In the genomic region with DNA sequence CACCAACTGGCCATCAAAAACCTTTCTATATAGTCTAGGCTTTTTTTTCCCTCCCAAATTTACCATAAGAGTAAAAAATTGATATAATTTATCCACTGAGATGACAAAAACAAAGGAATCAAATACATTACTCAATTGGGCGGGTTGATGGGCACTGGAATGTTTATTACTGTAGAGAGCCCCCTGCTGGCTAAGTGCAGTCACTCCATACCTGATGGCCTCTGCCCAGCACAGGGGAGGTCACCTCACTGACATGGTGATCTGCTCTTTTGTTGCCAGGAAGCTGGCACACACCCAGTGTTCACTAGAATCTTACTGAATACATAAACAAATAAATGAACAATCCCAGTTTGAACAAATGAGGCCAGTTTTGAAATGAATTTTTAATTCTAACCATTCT, we compare ENCODE assay signal across 8 mouse cellular contexts. TPM values are rescaled to one million over a fixed set of nuclear protein-coding genes. Genes with fewer than 3 reads are reported as not detected.
A peak's percentile ranks its signal among the peaks of the same experiment; 100 is the strongest.
DNase-seq lines count a peak whose midpoint lies in the region; ATAC-seq and TF ChIP-seq lines count a peak whose summit lies in the region.

No protein-coding gene starts in this region.

- no peaks in the 10 kb centered on the region for H3K36me3 ChIP-seq in kidney, adult 2 months (ENCODE audit: control insufficient read depth, insufficient read depth, low read length)
- no peaks in the 10 kb centered on the region for H3K36me3 ChIP-seq in kidney, embryonic 16.5 days (ENCODE audit: insufficient read depth, low read length)
- no peaks in the 10 kb centered on the region for H3K36me3 ChIP-seq in G1E (replicated peaks)
- H3K36me3 ChIP-seq in hindbrain, postnatal 0 days (ENCODE audit: insufficient read depth, low read length), result no peaks in the 10 kb centered on the region
- no peaks in the 10 kb centered on the region for H3K36me3 ChIP-seq in lung, postnatal 0 days (ENCODE audit: insufficient read depth, low read length)

- H3K27me3 ChIP-seq in kidney, adult 2 months (replicated peaks; ENCODE audit: control insufficient read depth, insufficient read depth, low read length), result no peaks in the 10 kb centered on the region
- H3K27me3 ChIP-seq in kidney, embryonic 16.5 days (ENCODE audit: insufficient read depth, low read length), result no peaks in the 10 kb centered on the region
- H3K27me3 ChIP-seq in G1E (ENCODE audit: insufficient read depth, low read length), result peaks cover 14% of the 10 kb centered on the region
- H3K27me3 ChIP-seq in cerebellum, adult 2 months (ENCODE audit: control insufficient read depth, insufficient read depth, low read length), result no peaks in the 10 kb centered on the region
- no peaks in the 10 kb centered on the region for H3K27me3 ChIP-seq in hindbrain, postnatal 0 days (ENCODE audit: insufficient read depth, low read length)
- H3K27me3 ChIP-seq in lung, postnatal 0 days (replicated peaks; ENCODE audit: insufficient read depth, low read length), result no peaks in the 10 kb centered on the region

- no peak for ATAC-seq in kidney, embryonic 16.5 days (ENCODE audit: low FRiP score, low TSS enrichment)
- no peak for ATAC-seq in G1E (ENCODE audit: extremely low read depth, insufficient number of reproducible peaks, low FRiP score, poor library complexity, severe bottlenecking)
- ATAC-seq in hindbrain, postnatal 0 days, result no peak
- ATAC-seq in lung, postnatal 0 days, result peak; percentile 49

- TF ChIP-seq CTCF in kidney, adult 2 months (conservative IDR thresholded peaks at IDR 0.05; ENCODE audit: insufficient read depth, insufficient read length, low read depth, low read length), result peak; percentile 66
- TF ChIP-seq CTCF in G1E (IDR thresholded peaks at IDR 0.05; ENCODE audit: low read depth, low read length), result peak; percentile 56; the same call in 1 of the 2 replicates
- TF ChIP-seq CTCF in cerebellum, adult 2 months (IDR thresholded peaks at IDR 0.05; ENCODE audit: borderline replicate concordance, insufficient read depth, low read depth, low read length), result peak; percentile 45; the same call in 1 of the 2 replicates
- peak; percentile 56 for TF ChIP-seq CTCF in hindbrain, postnatal 0 days (IDR thresholded peaks at IDR 0.05; ENCODE audit: low read depth)
- TF ChIP-seq CTCF in lung, postnatal 0 days (IDR thresholded peaks at IDR 0.05), result peak; percentile 76

- WGBS in kidney, adult 2 months, result 42% methylated on average over 1 of the region's 1 CpGs
- whole genome bisulfite sequencing in kidney, embryonic 16.5 days, result 43% methylated on average over 1 of the region's 1 CpGs
- 36% methylated on average over 1 of the region's 1 CpGs for WGBS in cerebellum, adult 2 months
- 27% methylated on average over 1 of the region's 1 CpGs for WGBS in hindbrain, postnatal 0 days
- WGBS in lung, postnatal 0 days, result 20% methylated on average over 1 of the region's 1 CpGs

- peak; percentile 57 for DNase-seq in kidney, adult 2 months
- DNase-seq in G1E (ENCODE audit: low spot score), result peak; percentile 34
- DNase-seq in cerebellum, adult 2 months, result peak; percentile 18 to 21
- DNase-seq in hindbrain, postnatal 0 days (ENCODE audit: low spot score), result peak; percentile 50
- peak; percentile 79 for DNase-seq in lung, postnatal 0 days (ENCODE audit: low spot score)
- peak; percentile 64 for DNase-seq in thymus, postnatal 14 days
- DNase-seq in yolk sac, embryonic 10.5 days (ENCODE audit: low spot score), result no peak

- TF ChIP-seq POLR2A in kidney, adult 2 months (IDR thresholded peaks at IDR 0.05; ENCODE audit: low read depth, low read length), result no peak
- TF ChIP-seq POLR2A in cerebellum, adult 2 months (IDR thresholded peaks at IDR 0.05; ENCODE audit: borderline replicate concordance, insufficient read depth, low read length), result no peak

- H3K9ac ChIP-seq in kidney, embryonic 16.5 days (replicated peaks; ENCODE audit: low read length), result no peak overlapping the region
- no peak overlapping the region for H3K9ac ChIP-seq in hindbrain, postnatal 0 days (replicated peaks; ENCODE audit: low read length)
- H3K9ac ChIP-seq in lung, postnatal 0 days (replicated peaks; ENCODE audit: low read depth), result no peak overlapping the region

- no peak overlapping the region for H3K27ac ChIP-seq in kidney, adult 2 months (ENCODE audit: insufficient read depth, low read depth, low read length)
- H3K27ac ChIP-seq in kidney, embryonic 16.5 days (ENCODE audit: low read length), result no peak overlapping the region
- H3K27ac ChIP-seq in cerebellum, adult 2 months (ENCODE audit: insufficient read depth, low read length), result no peak overlapping the region
- H3K27ac ChIP-seq in hindbrain, postnatal 0 days, result no peak overlapping the region
- H3K27ac ChIP-seq in lung, postnatal 0 days (ENCODE audit: low read length), result no peak overlapping the region

- H3K4me1 ChIP-seq in kidney, adult 2 months (ENCODE audit: control insufficient read depth, insufficient read depth, low read length), result no peaks in the 10 kb centered on the region
- 0 out of 2 replicates have a peak, but pooled peaks cover 3% of the 10 kb centered on the region for H3K4me1 ChIP-seq in kidney, embryonic 16.5 days (ENCODE audit: insufficient read depth, low read length)
- H3K4me1 ChIP-seq in G1E (ENCODE audit: insufficient read depth, low read depth, low read length), result no peaks in the 10 kb centered on the region
- H3K4me1 ChIP-seq in cerebellum, adult 2 months (ENCODE audit: control insufficient read depth, insufficient read depth, low read length), result no peaks in the 10 kb centered on the region
- no peaks in the 10 kb centered on the region for H3K4me1 ChIP-seq in hindbrain, postnatal 0 days (ENCODE audit: insufficient read depth, low read length)
- no peaks in the 10 kb centered on the region for H3K4me1 ChIP-seq in lung, postnatal 0 days (ENCODE audit: insufficient read depth, low read depth, low read length)

- H3K9me3 ChIP-seq in kidney, embryonic 16.5 days (ENCODE audit: low read length), result no peaks in the 10 kb centered on the region
- H3K9me3 ChIP-seq in G1E (replicated peaks), result no peaks in the 10 kb centered on the region
- H3K9me3 ChIP-seq in hindbrain, postnatal 0 days (ENCODE audit: low read length), result no peaks in the 10 kb centered on the region
- no peaks in the 10 kb centered on the region for H3K9me3 ChIP-seq in lung, postnatal 0 days (ENCODE audit: low read length)

- TF ChIP-seq EP300 in lung, postnatal 0 days (IDR thresholded peaks at IDR 0.05), result no peak

- H3K4me2 ChIP-seq in kidney, embryonic 16.5 days (replicated peaks; ENCODE audit: low read depth, low read length), result no peak overlapping the region
- H3K4me2 ChIP-seq in hindbrain, postnatal 0 days (ENCODE audit: low read depth, low read length), result no peak overlapping the region
- no peak overlapping the region for H3K4me2 ChIP-seq in lung, postnatal 0 days (replicated peaks; ENCODE audit: low read depth, low read length)

- H3K4me3 ChIP-seq in kidney, adult 2 months (ENCODE audit: insufficient read depth, low read depth, low read length), result no peak overlapping the region
- H3K4me3 ChIP-seq in kidney, embryonic 16.5 days (ENCODE audit: low read length), result no peak overlapping the region
- no peak overlapping the region for H3K4me3 ChIP-seq in G1E (ENCODE audit: low read depth, low read length)
- H3K4me3 ChIP-seq in cerebellum, adult 2 months (replicated peaks; ENCODE audit: insufficient read depth, low read depth, low read length), result no peak overlapping the region
- H3K4me3 ChIP-seq in hindbrain, postnatal 0 days (ENCODE audit: low read length), result no peak overlapping the region
- H3K4me3 ChIP-seq in lung, postnatal 0 days (ENCODE audit: low read depth, low read length), result no peak overlapping the region

RNA-seq across cellular contexts. Expression of a gene that starts 40.9 kb away (rescaled TPM):
- polyA plus RNA-seq in kidney, adult 2 months (2012; rRNA removed), result 6.2 and 9.1 TPM in 2 replicates
- 7.7 and 8.2 TPM in 2 replicates for polyA plus RNA-seq in kidney, embryonic 16.5 days (2015; fragmentation: Nextera tagmentation; extraction: Ambion mirVana)
- total RNA-seq in G1E (2014; fragmentation: Nextera tagmentation) (5.7 and 6.0 TPM in 2 replicates), G1E (2017) (3.7 and 5.3 TPM in 2 replicates)
- polyA plus RNA-seq in G1E (2012), result 0.48 and 0.67 TPM in 2 replicates
- 19.4 and 20.0 TPM in 2 replicates for polyA plus RNA-seq in cerebellum, adult 2 months (2012; rRNA removed)
- 15.2 and 18.8 TPM in 2 replicates for total RNA-seq in hindbrain, postnatal 0 days (2014; rRNA removed)
- 11.3 and 12.0 TPM in 2 replicates for polyA plus RNA-seq in hindbrain, postnatal 0 days (2015; fragmentation: Nextera tagmentation; extraction: Ambion mirVana)
- polyA plus RNA-seq in lung, postnatal 0 days (2015; fragmentation: Nextera tagmentation; extraction: Ambion mirVana), result 6.3 and 8.1 TPM in 2 replicates
